Mouse (Mus musculus): ENCODE measurements around the gene Tgfb1. TPM values are rescaled to one million over a fixed set of nuclear protein-coding genes. Genes with fewer than 3 reads are reported as not detected.

Gene Tgfb1
- polyA plus RNA-seq, 2 experiments: 3.6 to 16.8 TPM

DNA sequence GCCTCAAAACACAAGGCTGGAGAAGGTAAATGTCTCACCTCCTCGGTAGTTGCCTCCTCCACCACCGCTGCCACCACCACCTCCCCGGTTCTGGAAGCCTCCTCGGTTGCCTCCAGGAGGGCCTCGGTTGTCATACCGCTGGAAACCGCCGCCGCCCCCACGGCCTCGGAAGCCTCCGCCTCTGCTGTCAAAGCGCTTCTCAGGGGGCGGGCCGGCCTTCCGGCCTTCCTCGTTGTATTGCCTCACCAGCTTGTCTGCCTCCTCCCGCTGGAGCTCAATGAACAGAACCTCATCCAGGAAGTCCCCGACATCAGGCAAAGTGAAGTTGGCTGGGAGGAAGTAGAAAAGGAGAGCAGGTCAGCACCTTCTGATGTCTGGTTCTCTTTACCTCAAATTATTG is 39.1 kb downstream of the Tgfb1 start:
- TF ChIP-seq POLR2A (IDR thresholded peaks at IDR 0.05; ENCODE audit: borderline replicate concordance, extremely low read depth, insufficient read depth, insufficient read length): no peak
- no peaks in the 10 kb centered on the region for H3K27me3 ChIP-seq (ENCODE audit: control insufficient read depth, insufficient read depth, low read length)
- H3K9me3 ChIP-seq (ENCODE audit: control insufficient read depth, low read length): no peaks in the 10 kb centered on the region
- H3K36me3 ChIP-seq (ENCODE audit: control insufficient read depth, insufficient read depth, low read length): peaks cover 97% of the 10 kb centered on the region
- no peak overlapping the region for H3K27ac ChIP-seq (replicated peaks; ENCODE audit: low read depth, low read length)
- no peaks in the 10 kb centered on the region for H3K4me1 ChIP-seq (ENCODE audit: control insufficient read depth, insufficient read depth, low read length)
- DNase-seq (ENCODE audit: low spot score) (no peak), ATAC-seq (ENCODE audit: low FRiP score, low read depth) (no peak)
- no peak overlapping the region for H3K4me2 ChIP-seq (replicated peaks; ENCODE audit: low read depth, low read length, severe bottlenecking)
- WGBS: 89% methylated on average over 19 of the region's 19 CpGs
- H3K4me3 ChIP-seq (replicated peaks; ENCODE audit: low read length): no peak overlapping the region
- no peak overlapping the region for H3K9ac ChIP-seq (ENCODE audit: low read depth, low read length, severe bottlenecking)

- 92% methylated on average over 5 of the region's 5 CpGs for whole genome bisulfite sequencing
- Histone ChIP-seq H3K27ac (replicated peaks; ENCODE audit: low read depth, low read length) (no peak overlapping the region), H3K4me2 (replicated peaks; ENCODE audit: low read depth, low read length, severe bottlenecking) (no peak overlapping the region), H3K9me3 (ENCODE audit: control insufficient read depth, low read length) (no peaks in the 10 kb centered on the region), H3K4me3 (replicated peaks; ENCODE audit: low read length) (no peak overlapping the region), H3K9ac (ENCODE audit: low read depth, low read length, severe bottlenecking) (no peak overlapping the region), H3K27me3 (ENCODE audit: control insufficient read depth, insufficient read depth, low read length) (no peaks in the 10 kb centered on the region), H3K4me1 (ENCODE audit: control insufficient read depth, insufficient read depth, low read length) (no peaks in the 10 kb centered on the region), H3K36me3 (ENCODE audit: control insufficient read depth, insufficient read depth, low read length) (peaks cover 98% of the 10 kb centered on the region)
- ATAC-seq (ENCODE audit: low FRiP score, low read depth) (no peak), DNase-seq (ENCODE audit: low spot score) (no peak)
- TF ChIP-seq POLR2A (IDR thresholded peaks at IDR 0.05; ENCODE audit: borderline replicate concordance, extremely low read depth, insufficient read depth, insufficient read length): no peak
Measured at GRCm38 (mm10) chr7:25727800-25728199, 41.0 kb downstream of the Tgfb1 start.

GRCm38 (mm10) chr7:25729396-25729795 is 42.6 kb downstream of the Tgfb1 start:
- H3K4me3 ChIP-seq (replicated peaks; ENCODE audit: low read length): no peak overlapping the region
- H3K4me1 ChIP-seq (ENCODE audit: control insufficient read depth, insufficient read depth, low read length): no peaks in the 10 kb centered on the region
- H3K27ac ChIP-seq (replicated peaks; ENCODE audit: low read depth, low read length): no peak overlapping the region
- H3K27me3 ChIP-seq (ENCODE audit: control insufficient read depth, insufficient read depth, low read length): no peaks in the 10 kb centered on the region
- H3K9me3 ChIP-seq (ENCODE audit: control insufficient read depth, low read length): no peaks in the 10 kb centered on the region
- H3K36me3 ChIP-seq (ENCODE audit: control insufficient read depth, insufficient read depth, low read length): peaks cover 98% of the 10 kb centered on the region
- WGBS: 48% methylated on average over 2 of the region's 2 CpGs
- TF ChIP-seq POLR2A (IDR thresholded peaks at IDR 0.05; ENCODE audit: borderline replicate concordance, extremely low read depth, insufficient read depth, insufficient read length): no peak
- ATAC-seq (ENCODE audit: low FRiP score, low read depth) (peak; percentile 56; the same call in 1 of the 2 replicates), DNase-seq (ENCODE audit: low spot score) (no peak)
- H3K9ac ChIP-seq (ENCODE audit: low read depth, low read length, severe bottlenecking): no peak overlapping the region
- no peak overlapping the region for H3K4me2 ChIP-seq (replicated peaks; ENCODE audit: low read depth, low read length, severe bottlenecking)

GRCm38 (mm10) chr7:25729862-25730261 is 43.1 kb downstream of the Tgfb1 start:
- Histone ChIP-seq H3K9ac (ENCODE audit: low read depth, low read length, severe bottlenecking) (no peak overlapping the region), H3K4me2 (replicated peaks; ENCODE audit: low read depth, low read length, severe bottlenecking) (no peak overlapping the region), H3K36me3 (ENCODE audit: control insufficient read depth, insufficient read depth, low read length) (peaks cover 98% of the 10 kb centered on the region), H3K9me3 (ENCODE audit: control insufficient read depth, low read length) (no peaks in the 10 kb centered on the region), H3K4me1 (ENCODE audit: control insufficient read depth, insufficient read depth, low read length) (no peaks in the 10 kb centered on the region), H3K4me3 (replicated peaks; ENCODE audit: low read length) (no peak overlapping the region), H3K27me3 (ENCODE audit: control insufficient read depth, insufficient read depth, low read length) (no peaks in the 10 kb centered on the region), H3K27ac (replicated peaks; ENCODE audit: low read depth, low read length) (no peak overlapping the region)
- ATAC-seq (ENCODE audit: low FRiP score, low read depth): no peak
- 91% methylated on average over 2 of the region's 2 CpGs for WGBS
- no peak for DNase-seq (ENCODE audit: low spot score)
- no peak for TF ChIP-seq POLR2A (IDR thresholded peaks at IDR 0.05; ENCODE audit: borderline replicate concordance, extremely low read depth, insufficient read depth, insufficient read length)

DNA sequence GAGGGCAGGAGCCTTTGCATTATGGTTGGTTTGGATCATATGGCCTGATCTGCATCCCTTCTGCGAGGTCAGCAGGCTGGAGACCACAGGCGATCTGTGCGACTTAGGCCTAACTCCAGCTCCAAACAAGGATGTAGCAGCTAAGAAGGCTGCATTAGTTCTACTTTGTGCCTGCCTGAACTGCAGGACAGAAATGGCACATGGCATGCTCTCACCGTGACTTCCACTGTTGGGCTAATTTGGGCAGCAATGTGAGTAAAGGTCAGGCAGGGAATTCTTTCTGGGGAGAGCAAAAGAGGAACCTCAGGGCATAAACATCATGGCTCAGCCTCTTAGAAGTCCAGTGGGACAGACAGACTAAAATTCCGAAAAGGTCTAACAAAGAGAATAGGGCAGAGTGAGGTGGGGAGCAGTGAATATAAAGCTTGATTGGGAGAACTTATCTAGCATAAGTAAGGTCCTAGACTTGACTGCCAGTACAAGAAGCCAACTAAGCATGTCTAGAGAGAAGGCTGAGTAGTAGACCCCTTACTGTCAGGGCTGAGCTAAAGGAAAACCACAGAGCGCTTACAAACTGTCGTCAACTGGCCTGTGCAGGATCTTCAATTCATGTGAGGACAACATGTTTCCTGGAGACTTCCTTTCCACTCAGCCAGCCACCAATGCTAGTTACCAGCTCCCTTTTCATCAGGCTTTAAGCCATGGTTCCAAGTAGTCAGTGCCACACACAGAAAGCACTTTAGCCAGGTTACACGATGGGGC is 44.7 kb downstream of the Tgfb1 start:
- WGBS: 91% methylated on average over 8 of the region's 8 CpGs
- H3K36me3 ChIP-seq (ENCODE audit: control insufficient read depth, insufficient read depth, low read length): peaks cover 98% of the 10 kb centered on the region

More for the DNA sequence above, 44.7 kb downstream of the Tgfb1 start:
- no peak for DNase-seq (ENCODE audit: low spot score)
- Histone ChIP-seq H3K4me3 (replicated peaks; ENCODE audit: low read length) (no peak overlapping the region), H3K4me2 (replicated peaks; ENCODE audit: low read depth, low read length, severe bottlenecking) (no peak overlapping the region), H3K9ac (ENCODE audit: low read depth, low read length, severe bottlenecking) (no peak overlapping the region), H3K27ac (replicated peaks; ENCODE audit: low read depth, low read length) (no peak overlapping the region), H3K27me3 (ENCODE audit: control insufficient read depth, insufficient read depth, low read length) (no peaks in the 10 kb centered on the region), H3K4me1 (ENCODE audit: control insufficient read depth, insufficient read depth, low read length) (no peaks in the 10 kb centered on the region), H3K9me3 (ENCODE audit: control insufficient read depth, low read length) (no peaks in the 10 kb centered on the region)
- TF ChIP-seq POLR2A (IDR thresholded peaks at IDR 0.05; ENCODE audit: borderline replicate concordance, extremely low read depth, insufficient read depth, insufficient read length): no peak
- no peak for ATAC-seq (ENCODE audit: low FRiP score, low read depth)
